Mouse (Mus musculus) layer of hippocampus, adult 6 months (tissue): ENCODE measurements around the gene Tet2. TPM values are rescaled to one million over a fixed set of nuclear protein-coding genes. Genes with fewer than 3 reads are reported as not detected.

Experiments
- long read RNA-seq, 2 experiments: library from polyadenylated mRNA; unstranded; transcript quantifications; one replicate each; pipeline ENCODE4 v2.0.0; 2019 to 2020
- microRNA-seq: library from miRNA; unstranded; fragments of <30 nt; microRNA quantifications from one replicate; pipeline ENCODE4 v1.2.0, GENCODE M21; 2020
- polyA plus RNA-seq: library from polyadenylated mRNA; unstranded; fragments of <200 nt; fragmentation: Nextera tagmentation; gene quantifications from 2 replicates; pipeline ENCODE4 v1.2.3, GENCODE M21; 2021

The Tet2 gene
- 8.2 and 9.8 TPM in 2 replicates for polyA plus RNA-seq
- long read RNA-seq, experiment 1, partial matches to known transcripts: 2 of 6 reads
- long read RNA-seq, experiment 1, other reads (novel, unspliced or antisense): 4 of 6 reads
- long read RNA-seq, experiment 2, partial matches to known transcripts: 8 of 16 reads
- long read RNA-seq, experiment 2, other reads (novel, unspliced or antisense): 6 of 16 reads

GRCm38 (mm10) chr3:133544551-133545303 is at the start of gene Tet2:
Gene Tet2 (minus strand): TSS chr3:133545139.

Small RNAs within 50 kb of the gene (microRNA-seq; reads per million reads assigned to microRNA genes)
- not detected for gene Gm25042

Other genes with a start within 250 kb of the Tet2 start
- gene Ppa2, start 235.0 kb downstream of the Tet2 start, polyA plus RNA-seq: 111 and 112 TPM in 2 replicates